Mouse (Mus musculus): ENCODE measurements at regions not wholly inside any gene's neighbourhood (a gene's known extent, or its start where the extent isn't known, plus 50 kb on each side); places are given as distances from the start of the nearest gene placed in this dataset.

DNA sequence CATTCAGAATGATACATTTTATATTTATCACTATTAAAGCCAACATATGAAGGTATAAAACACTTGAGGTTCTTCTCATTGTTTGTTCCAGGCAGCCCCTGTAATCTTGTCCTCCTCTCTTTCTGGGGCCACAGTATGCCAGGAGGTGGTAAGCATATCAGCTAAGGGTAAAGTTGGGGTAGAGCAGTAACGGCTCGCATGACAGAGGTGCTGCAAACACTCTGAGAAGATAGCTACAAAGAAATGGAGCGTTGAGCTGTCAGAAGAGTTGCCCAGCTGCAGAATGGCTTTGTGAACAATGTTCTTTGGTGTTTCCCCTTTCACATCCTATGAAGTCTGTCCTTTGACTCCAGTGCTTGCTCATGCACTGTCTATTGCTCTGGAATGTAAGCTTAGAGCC lies 293.5 kb upstream of the Camk1g start:
- no peaks in the 10 kb centered on the region for H3K27me3 ChIP-seq (replicated peaks)
- WGBS, result 90% methylated on average over 3 of the region's 3 CpGs
- H3K36me3 ChIP-seq, result no peaks in the 10 kb centered on the region
- H3K27ac ChIP-seq (replicated peaks), result no peak overlapping the region
- peaks cover 7% of the 10 kb centered on the region; the same call in 1 of the 2 replicates for H3K4me1 ChIP-seq
- no peak for ATAC-seq (ENCODE audit: low FRiP score)
- no peak overlapping the region for H3K9ac ChIP-seq (replicated peaks)
- no peak overlapping the region for H3K4me3 ChIP-seq (replicated peaks)
- H3K9me3 ChIP-seq (replicated peaks), result no peaks in the 10 kb centered on the region
- H3K4me2 ChIP-seq, result no peak overlapping the region

DNA sequence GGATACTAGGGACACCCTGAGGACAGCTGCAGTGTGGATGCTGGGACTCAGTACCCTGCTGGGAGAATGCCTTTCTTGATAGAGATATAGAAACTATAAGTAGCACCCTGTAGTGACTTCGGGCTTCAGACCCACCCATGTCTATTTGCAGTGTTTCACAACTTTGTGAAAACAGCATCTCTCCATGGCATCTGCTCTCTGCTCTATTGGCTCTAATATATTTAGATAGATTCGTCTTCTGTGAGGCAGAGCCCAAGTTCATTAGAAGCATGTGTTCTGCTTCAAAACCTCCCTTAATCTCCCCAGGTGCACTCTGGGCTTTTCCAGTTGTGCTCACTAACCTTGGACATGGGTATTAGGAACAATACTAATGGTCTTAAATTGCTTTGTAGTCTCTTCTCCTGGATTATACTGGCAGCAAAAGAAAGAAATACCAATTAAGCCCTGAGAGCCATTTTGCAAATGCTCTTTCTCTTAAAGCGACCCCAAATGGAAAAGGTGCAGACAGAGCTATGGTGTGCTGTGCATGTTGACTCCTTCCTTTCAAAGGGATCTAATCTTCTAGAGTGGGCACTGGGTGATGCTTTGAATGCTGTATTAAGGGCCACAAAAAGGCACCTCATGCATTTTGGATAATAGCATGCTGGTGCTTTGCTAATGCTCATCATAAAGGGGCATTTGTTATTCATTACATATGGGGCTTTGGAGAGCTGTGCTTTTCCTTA lies 292.2 kb upstream of the Camk1g start:
- no peak for ATAC-seq (ENCODE audit: low FRiP score)
- WGBS, result 54% methylated on average over 3 of the region's 3 CpGs
- Histone ChIP-seq H3K4me3 (replicated peaks) (no peak overlapping the region), H3K4me1 (peaks cover 7% of the 10 kb centered on the region; the same call in 1 of the 2 replicates), H3K27me3 (replicated peaks) (no peaks in the 10 kb centered on the region), H3K36me3 (no peaks in the 10 kb centered on the region), H3K9me3 (replicated peaks) (no peaks in the 10 kb centered on the region), H3K4me2 (no peak overlapping the region), H3K9ac (replicated peaks) (no peak overlapping the region), H3K27ac (replicated peaks) (no peak overlapping the region)

GRCm38 (mm10) chr1:193661377-193661776 lies 291.3 kb upstream of the Camk1g start:
- ATAC-seq (ENCODE audit: low FRiP score), result no peak
- no peaks in the 10 kb centered on the region for H3K9me3 ChIP-seq (replicated peaks)
- H3K36me3 ChIP-seq, result no peaks in the 10 kb centered on the region
- peaks cover 7% of the 10 kb centered on the region; the same call in 1 of the 2 replicates for H3K4me1 ChIP-seq
- no peak overlapping the region for H3K27ac ChIP-seq (replicated peaks)
- H3K4me3 ChIP-seq (replicated peaks), result no peak overlapping the region
- H3K9ac ChIP-seq (replicated peaks), result no peak overlapping the region
- no peak overlapping the region for H3K4me2 ChIP-seq
- H3K27me3 ChIP-seq (replicated peaks), result no peaks in the 10 kb centered on the region
- 67% methylated on average over 4 of the region's 4 CpGs for WGBS

DNA sequence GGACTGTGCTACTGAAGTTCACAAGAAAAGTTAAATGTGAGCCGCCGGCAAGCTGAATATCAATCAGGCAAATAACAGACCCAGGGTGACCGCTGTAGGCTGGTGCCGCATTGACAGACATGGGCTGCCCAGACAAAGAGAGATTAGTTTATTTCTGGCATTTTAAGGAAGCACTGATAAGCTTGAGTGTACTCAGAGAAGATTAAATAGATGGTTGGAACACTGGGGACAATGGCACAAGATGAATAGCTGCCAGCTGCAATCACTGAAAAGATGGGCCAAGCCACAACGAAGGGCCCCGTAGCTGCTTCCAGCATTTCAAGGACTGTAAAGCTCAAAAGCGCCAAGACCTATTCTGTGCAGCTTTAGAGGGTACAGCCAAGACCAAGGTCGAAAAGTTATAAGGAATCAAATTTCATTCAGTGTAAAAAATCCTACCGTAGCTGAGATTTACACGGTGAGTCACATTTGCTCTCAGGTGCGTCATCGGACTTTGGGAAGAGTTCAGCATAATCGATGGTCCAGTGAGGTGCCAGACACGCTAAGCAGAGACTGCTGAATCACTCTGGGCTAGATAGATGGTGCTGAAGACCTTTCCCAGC lies 285.1 kb upstream of the Camk1g start:
- H3K4me2 ChIP-seq, result no peak overlapping the region

GRCm38 (mm10) chr1:193650275-193650674 lies 280.2 kb upstream of the Camk1g start:
- no peak overlapping the region for H3K4me2 ChIP-seq
- no peaks in the 10 kb centered on the region for H3K27me3 ChIP-seq (replicated peaks)
- no peak overlapping the region for H3K27ac ChIP-seq (replicated peaks)
- no peak overlapping the region for H3K4me3 ChIP-seq (replicated peaks)
- H3K4me1 ChIP-seq, result no peaks in the 10 kb centered on the region
- H3K9me3 ChIP-seq (replicated peaks), result no peaks in the 10 kb centered on the region
- no peak overlapping the region for H3K9ac ChIP-seq (replicated peaks)
- no peak for ATAC-seq (ENCODE audit: low FRiP score)
- no peaks in the 10 kb centered on the region for H3K36me3 ChIP-seq

More for the DNA sequence above, 285.1 kb upstream of the Camk1g start:
- Histone ChIP-seq H3K9me3 (replicated peaks) (no peaks in the 10 kb centered on the region), H3K4me3 (replicated peaks) (no peak overlapping the region), H3K27me3 (replicated peaks) (no peaks in the 10 kb centered on the region), H3K36me3 (no peaks in the 10 kb centered on the region), H3K9ac (replicated peaks) (no peak overlapping the region), H3K4me1 (no peaks in the 10 kb centered on the region), H3K27ac (replicated peaks) (no peak overlapping the region)
- 64% methylated on average over 14 of the region's 14 CpGs for WGBS
- no peak for ATAC-seq (ENCODE audit: low FRiP score)

DNA sequence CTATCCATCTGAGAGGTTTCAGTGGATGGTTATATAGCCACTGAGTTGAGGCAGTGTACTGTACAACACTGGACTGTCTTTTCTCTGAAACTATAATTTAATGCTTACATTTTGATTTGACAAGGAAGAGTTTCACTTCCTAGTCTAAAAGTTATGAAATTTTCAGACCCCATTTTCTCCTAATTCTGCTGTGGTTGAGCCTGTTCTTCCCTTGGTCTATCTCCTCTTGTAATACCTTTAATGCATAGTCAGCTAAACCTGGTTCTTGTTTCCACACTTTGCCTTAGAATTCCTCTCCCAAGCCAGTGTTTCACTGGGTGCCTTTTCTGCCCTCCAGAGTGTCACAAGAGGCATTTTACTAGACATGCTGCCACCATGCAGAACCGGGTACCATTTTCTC lies 279.3 kb upstream of the Camk1g start:
- Histone ChIP-seq H3K4me1 (no peaks in the 10 kb centered on the region), H3K4me3 (replicated peaks) (no peak overlapping the region), H3K4me2 (no peak overlapping the region), H3K9ac (replicated peaks) (no peak overlapping the region), H3K27ac (replicated peaks) (no peak overlapping the region), H3K27me3 (replicated peaks) (no peaks in the 10 kb centered on the region), H3K9me3 (replicated peaks) (no peaks in the 10 kb centered on the region), H3K36me3 (no peaks in the 10 kb centered on the region)
- WGBS, result 94% methylated on average over 1 of the region's 1 CpGs
- ATAC-seq (ENCODE audit: low FRiP score), result no peak

DNA sequence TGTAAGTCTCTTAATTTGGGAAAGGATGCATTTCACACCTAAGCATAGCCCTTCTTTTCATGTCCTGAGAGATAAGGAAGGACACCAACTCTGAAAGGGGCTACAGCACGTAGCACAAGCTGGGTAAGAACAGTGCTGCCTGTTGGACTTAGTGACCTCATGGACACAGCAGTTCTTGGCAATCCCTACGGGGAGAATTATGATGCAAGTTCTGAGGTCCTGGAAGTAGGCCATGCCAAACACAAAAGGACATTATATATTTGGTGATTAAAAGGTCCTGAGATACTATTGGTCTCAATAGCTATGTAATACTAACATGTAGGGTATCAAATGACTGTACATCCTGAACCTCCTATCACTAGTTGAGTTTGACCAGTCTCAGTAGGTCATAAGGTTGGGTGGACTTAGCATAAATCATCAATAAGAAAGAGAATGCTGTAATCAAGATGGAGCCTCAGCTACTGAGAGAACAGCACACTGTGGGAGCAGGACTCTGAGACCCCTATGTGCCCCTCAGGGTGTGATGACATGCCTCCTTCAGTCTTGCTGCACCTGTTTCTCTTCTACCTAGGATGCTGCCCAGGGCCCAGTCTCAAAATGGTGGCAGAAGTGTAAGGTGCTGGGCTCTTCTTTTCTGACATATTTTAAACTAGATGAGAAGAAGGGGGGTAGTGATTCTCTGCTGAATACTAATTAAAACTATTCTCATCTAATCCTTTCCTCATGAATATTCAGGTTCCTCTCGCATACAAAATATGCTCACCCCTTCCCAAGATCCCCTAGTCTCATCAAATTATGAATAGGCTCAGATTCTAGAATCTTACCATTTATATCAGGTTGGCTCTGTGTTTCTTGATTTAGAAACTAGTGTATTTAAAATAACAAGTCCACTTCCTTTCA lies 277.5 kb upstream of the Camk1g start:
- WGBS, result 82% methylated on average over 3 of the region's 3 CpGs
- ATAC-seq (ENCODE audit: low FRiP score), result no peak
- no peaks in the 10 kb centered on the region for H3K9me3 ChIP-seq (replicated peaks)
- no peaks in the 10 kb centered on the region for H3K36me3 ChIP-seq
- no peaks in the 10 kb centered on the region for H3K4me1 ChIP-seq
- no peaks in the 10 kb centered on the region for H3K27me3 ChIP-seq (replicated peaks)
- H3K9ac ChIP-seq (replicated peaks), result no peak overlapping the region
- no peak overlapping the region for H3K4me3 ChIP-seq (replicated peaks)
- H3K4me2 ChIP-seq, result no peak overlapping the region
- no peak overlapping the region for H3K27ac ChIP-seq (replicated peaks)

DNA sequence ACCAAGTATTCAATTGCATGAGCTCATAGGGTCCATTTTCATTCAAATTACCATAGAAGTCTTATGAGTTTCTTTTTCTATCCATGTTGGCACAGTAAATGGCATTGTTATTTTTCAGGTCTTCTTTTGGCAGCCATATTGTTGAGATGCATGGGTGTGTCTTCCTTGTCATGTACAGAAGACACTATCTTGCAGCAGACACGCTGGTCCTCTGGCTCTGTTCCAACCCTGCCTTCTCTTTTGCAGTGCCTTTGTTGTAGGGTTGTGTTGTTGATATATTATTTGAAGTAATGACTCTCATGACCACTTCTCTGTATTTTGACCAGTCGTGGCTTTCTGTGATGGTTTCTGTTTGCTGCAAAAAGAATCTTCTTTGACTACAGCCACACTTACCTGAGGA lies 274.4 kb upstream of the Camk1g start:
- WGBS, result 85% methylated on average over 2 of the region's 2 CpGs
- no peak overlapping the region for H3K4me2 ChIP-seq
- H3K27me3 ChIP-seq (replicated peaks), result no peaks in the 10 kb centered on the region
- no peak overlapping the region for H3K27ac ChIP-seq (replicated peaks)
- H3K36me3 ChIP-seq, result no peaks in the 10 kb centered on the region
- no peak for ATAC-seq (ENCODE audit: low FRiP score)
- H3K9me3 ChIP-seq (replicated peaks), result no peaks in the 10 kb centered on the region
- no peaks in the 10 kb centered on the region for H3K4me1 ChIP-seq
- H3K9ac ChIP-seq (replicated peaks), result no peak overlapping the region
- no peak overlapping the region for H3K4me3 ChIP-seq (replicated peaks)

- Histone ChIP-seq H3K9me3 (replicated peaks) (no peaks in the 10 kb centered on the region), H3K9ac (replicated peaks) (no peak overlapping the region), H3K4me3 (replicated peaks) (no peak overlapping the region), H3K4me2 (no peak overlapping the region), H3K27ac (replicated peaks) (no peak overlapping the region), H3K27me3 (replicated peaks) (no peaks in the 10 kb centered on the region), H3K4me1 (no peaks in the 10 kb centered on the region), H3K36me3 (no peaks in the 10 kb centered on the region)
- ATAC-seq (ENCODE audit: low FRiP score), result no peak
- 88% methylated on average over 5 of the region's 5 CpGs for WGBS
These were observed 266.4 kb upstream of the Camk1g start for GRCm38 (mm10) chr1:193636451-193636850.

DNA sequence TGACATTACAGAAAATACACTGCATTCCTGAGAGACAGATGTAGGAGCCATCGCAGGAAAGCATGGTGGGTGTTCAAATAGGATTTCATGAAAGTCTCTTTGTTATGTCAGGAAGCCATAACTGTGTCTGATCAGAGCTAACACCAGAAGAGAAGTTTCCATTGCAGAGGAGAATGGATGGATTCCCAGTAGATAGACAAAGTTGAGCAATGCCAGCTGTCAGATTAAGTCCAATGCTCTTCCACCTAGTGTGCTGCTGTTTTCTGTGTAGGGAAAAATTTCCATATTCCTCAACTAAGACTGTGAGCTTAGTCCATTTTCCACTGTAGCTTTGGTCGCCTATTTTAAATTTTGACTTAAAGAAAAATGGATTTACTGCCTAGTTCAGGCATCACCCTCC lies 262.0 kb upstream of the Camk1g start:
- WGBS, result 85% methylated on average over 2 of the region's 2 CpGs
- Histone ChIP-seq H3K4me3 (replicated peaks) (no peak overlapping the region), H3K36me3 (no peaks in the 10 kb centered on the region), H3K9ac (replicated peaks) (no peak overlapping the region), H3K4me1 (peaks cover 2% of the 10 kb centered on the region), H3K27me3 (replicated peaks) (no peaks in the 10 kb centered on the region), H3K4me2 (no peak overlapping the region), H3K9me3 (replicated peaks) (no peaks in the 10 kb centered on the region), H3K27ac (replicated peaks) (no peak overlapping the region)
- ATAC-seq (ENCODE audit: low FRiP score), result no peak

DNA sequence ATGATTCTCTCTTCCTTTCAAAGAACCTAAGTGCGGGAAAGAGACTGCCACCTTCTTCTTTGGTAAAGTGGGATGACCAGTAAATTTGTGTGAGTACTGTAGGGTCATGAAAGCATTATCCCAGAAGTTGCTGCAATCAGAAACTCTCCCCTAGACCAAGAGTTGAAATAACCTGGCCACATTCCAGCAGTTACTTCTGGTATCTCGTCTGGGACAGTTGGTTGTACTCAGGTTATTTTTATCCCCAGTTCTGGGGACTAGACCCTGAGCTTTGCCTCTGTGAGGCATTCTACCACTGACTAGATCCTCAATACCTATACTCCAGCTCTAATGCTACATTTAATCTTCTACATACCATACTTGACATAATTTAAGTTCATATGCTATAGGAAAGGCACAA lies 259.8 kb upstream of the Camk1g start:
- Histone ChIP-seq H3K4me2 (no peak overlapping the region), H3K9ac (replicated peaks) (no peak overlapping the region), H3K4me3 (replicated peaks) (no peak overlapping the region), H3K27ac (replicated peaks) (no peak overlapping the region), H3K36me3 (no peaks in the 10 kb centered on the region), H3K27me3 (replicated peaks) (no peaks in the 10 kb centered on the region), H3K9me3 (replicated peaks) (no peaks in the 10 kb centered on the region), H3K4me1 (peaks cover 13% of the 10 kb centered on the region)
- 73% methylated on average over 2 of the region's 2 CpGs for WGBS
- no peak for ATAC-seq (ENCODE audit: low FRiP score)
